Mouse (Mus musculus) forebrain, embryonic 16.5 days (tissue): ENCODE measurements around the gene Cish. TPM values are rescaled to one million over a fixed set of nuclear protein-coding genes. Genes with fewer than 3 reads are reported as not detected.
A peak's percentile ranks its signal among the peaks of the same experiment; 100 is the strongest.

ENCODE experiments used
- ATAC-seq: fragments of 200-750 bp; cut with Nextera tagmentation; 2 replicates; pipeline ENCODE4 v1.8.0; 2017; ENCODE audit warnings: mild to moderate bottlenecking, moderate library complexity
- H3K27ac ChIP-seq: fragments of 300-500 bp; sonication (generic); 2 replicates; pipeline ENCODE4 v1.5.1; 2014; ENCODE audit warnings: low read length, control low read depth
- H3K27me3 ChIP-seq: fragments of 300-500 bp; sonication (generic); replicated peaks from 2 replicates; pipeline ENCODE4 v1.6.1; 2014; ENCODE audit warnings: low read length; ENCODE audit not compliant: control insufficient read depth, insufficient read depth
- H3K36me3 ChIP-seq: fragments of 300-500 bp; sonication (generic); 2 replicates; pipeline ENCODE4 v1.6.1; 2014; ENCODE audit not compliant: control insufficient read depth, insufficient read depth
- H3K4me1 ChIP-seq: fragments of 300-500 bp; sonication (generic); replicated peaks from 2 replicates; pipeline ENCODE4 v1.6.1; 2014; ENCODE audit warnings: low read length; ENCODE audit not compliant: control insufficient read depth, insufficient read depth
- H3K4me2 ChIP-seq: fragments of 300-500 bp; sonication (generic); 2 replicates; pipeline ENCODE4 v1.6.1; 2014; ENCODE audit warnings: mild to moderate bottlenecking, low read length, control low read depth
- H3K4me3 ChIP-seq: fragments of 300-500 bp; sonication (generic); replicated peaks from 2 replicates; pipeline ENCODE4 v1.5.1; 2014; ENCODE audit warnings: mild to moderate bottlenecking, low read length, control low read depth
- H3K9ac ChIP-seq: fragments of 300-500 bp; sonication (generic); replicated peaks from 2 replicates; pipeline ENCODE4 v1.6.1; 2014; ENCODE audit warnings: low read depth, low read length, control low read depth
- H3K9me3 ChIP-seq: fragments of 300-500 bp; sonication (generic); 2 replicates; pipeline ENCODE4 v1.6.1; 2016; ENCODE audit warnings: low read length; ENCODE audit not compliant: control insufficient read depth
- WGBS: fragments of 180-500 bp; shearing (Covaris S2); extraction: QIAGEN DNeasy Blood & Tissue Kit; methylation state at CpG from one replicate; pipeline ENCODE4 v1.1.7; 2014; 5-methylcytosine and 5-hydroxymethylcytosine counted together
- polyA plus RNA-seq: library from polyadenylated mRNA; unstranded; fragments of >200 nt; fragmentation: Nextera tagmentation; extraction: Ambion mirVana; gene quantifications from 2 replicates; pipeline ENCODE4 v1.2.1, GENCODE M21; 2015

The Cish gene
- polyA plus RNA-seq, 1 experiment from 2014 or later = 11.1 TPM

GRCm38 (mm10) chr9:107272284-107272683 lies 23.5 kb upstream of the Cish start:
- 90% methylated on average over 4 of the region's 4 CpGs for WGBS
- Histone ChIP-seq H3K4me1 (no peaks in the 10 kb centered on the region), H3K9me3 (no peaks in the 10 kb centered on the region), H3K9ac (no peak overlapping the region), H3K4me3 (no peak overlapping the region), H3K27me3 (peaks cover 3% of the 10 kb centered on the region; the same call in 1 of the 2 replicates), H3K4me2 (no peak overlapping the region), H3K36me3 (no peaks in the 10 kb centered on the region), H3K27ac (no peak overlapping the region)
- no peak for ATAC-seq

- no peaks in the 10 kb centered on the region for H3K36me3 ChIP-seq
- 78% methylated on average over 10 of the region's 10 CpGs for WGBS
- no peak overlapping the region for H3K4me3 ChIP-seq
- peaks cover 3% of the 10 kb centered on the region; the same call in 1 of the 2 replicates for H3K27me3 ChIP-seq
- ATAC-seq = no peak
- H3K27ac ChIP-seq = no peak overlapping the region
- no peaks in the 10 kb centered on the region for H3K9me3 ChIP-seq
- no peak overlapping the region for H3K4me2 ChIP-seq
- no peak overlapping the region for H3K9ac ChIP-seq
- no peaks in the 10 kb centered on the region for H3K4me1 ChIP-seq
Observed at GRCm38 (mm10) chr9:107273184-107273583, 22.6 kb upstream of the Cish start.

GRCm38 (mm10) chr9:107274751-107275150 lies 21.1 kb upstream of the Cish start:
- Histone ChIP-seq H3K4me1 (peaks cover 8% of the 10 kb centered on the region), H3K9me3 (no peaks in the 10 kb centered on the region), H3K27me3 (peaks cover 3% of the 10 kb centered on the region; the same call in 1 of the 2 replicates), H3K27ac (no peak overlapping the region), H3K9ac (no peak overlapping the region), H3K36me3 (no peaks in the 10 kb centered on the region), H3K4me3 (no peak overlapping the region), H3K4me2 (no peak overlapping the region)
- ATAC-seq = no peak
- WGBS = 44% methylated on average over 6 of the region's 6 CpGs

- Histone ChIP-seq H3K4me2 (no peak overlapping the region), H3K27ac (no peak overlapping the region), H3K4me3 (no peak overlapping the region), H3K9me3 (no peaks in the 10 kb centered on the region), H3K4me1 (peaks cover 11% of the 10 kb centered on the region), H3K36me3 (no peaks in the 10 kb centered on the region), H3K27me3 (peaks cover 3% of the 10 kb centered on the region; the same call in 1 of the 2 replicates), H3K9ac (no peak overlapping the region)
- no peak for ATAC-seq
- WGBS = 72% methylated on average over 5 of the region's 5 CpGs
Observed at GRCm38 (mm10) chr9:107275710-107276109, 20.1 kb upstream of the Cish start.

- 86% methylated on average over 7 of the region's 7 CpGs for WGBS
- no peak for ATAC-seq
- Histone ChIP-seq H3K36me3 (no peaks in the 10 kb centered on the region), H3K4me3 (no peak overlapping the region), H3K27ac (no peak overlapping the region), H3K9ac (no peak overlapping the region), H3K9me3 (no peaks in the 10 kb centered on the region), H3K27me3 (peaks cover 3% of the 10 kb centered on the region; the same call in 1 of the 2 replicates), H3K4me1 (peaks cover 11% of the 10 kb centered on the region), H3K4me2 (no peak overlapping the region)
Observed at GRCm38 (mm10) chr9:107277603-107278002, 18.2 kb upstream of the Cish start.

- no peak overlapping the region for H3K9ac ChIP-seq
- H3K4me2 ChIP-seq = no peak overlapping the region
- H3K27ac ChIP-seq = no peak overlapping the region
- no peak for ATAC-seq
- 37% methylated on average over 4 of the region's 4 CpGs for WGBS
- no peaks in the 10 kb centered on the region for H3K36me3 ChIP-seq
- peaks cover 11% of the 10 kb centered on the region for H3K4me1 ChIP-seq
- no peak overlapping the region for H3K4me3 ChIP-seq
- no peaks in the 10 kb centered on the region for H3K9me3 ChIP-seq
- H3K27me3 ChIP-seq = peaks cover 3% of the 10 kb centered on the region; the same call in 1 of the 2 replicates
Observed at GRCm38 (mm10) chr9:107278126-107278525, 17.7 kb upstream of the Cish start.

- 47% methylated on average over 8 of the region's 8 CpGs for WGBS
- ATAC-seq = peak; percentile 63
- Histone ChIP-seq H3K27me3 (peaks cover 3% of the 10 kb centered on the region; the same call in 1 of the 2 replicates), H3K4me1 (peaks cover 11% of the 10 kb centered on the region), H3K36me3 (no peaks in the 10 kb centered on the region), H3K4me2 (no peak overlapping the region), H3K9me3 (no peaks in the 10 kb centered on the region), H3K4me3 (no peak overlapping the region), H3K27ac (no peak overlapping the region), H3K9ac (no peak overlapping the region)
Observed at GRCm38 (mm10) chr9:107278527-107279377, 17.1 kb upstream of the Cish start.

- 28% methylated on average over 16 of the region's 16 CpGs for WGBS
- no peaks in the 10 kb centered on the region for H3K36me3 ChIP-seq
- no peak overlapping the region for H3K27ac ChIP-seq
- no peak overlapping the region for H3K9ac ChIP-seq
- no peak overlapping the region for H3K4me3 ChIP-seq
- H3K9me3 ChIP-seq = no peaks in the 10 kb centered on the region
- peaks cover 3% of the 10 kb centered on the region; the same call in 1 of the 2 replicates for H3K27me3 ChIP-seq
- H3K4me2 ChIP-seq = no peak overlapping the region
- ATAC-seq = no peak
- peaks cover 11% of the 10 kb centered on the region for H3K4me1 ChIP-seq
Observed at GRCm38 (mm10) chr9:107279378-107280321, 16.2 kb upstream of the Cish start.
